Mouse (Mus musculus): ENCODE data around the gene Rab33a. TPM values are rescaled to one million over a fixed set of nuclear protein-coding genes. Genes with fewer than 3 reads are reported as not detected.

Gene Rab33a
- polyA plus RNA-seq, 1 experiment, result not detected

GRCm38 (mm10) chrX:48521651-48522050 is 2.6 kb downstream of the Rab33a start:
- H3K4me3 ChIP-seq (ENCODE audit: insufficient read depth, low read depth, low read length), result no peak overlapping the region
- WGBS, result 60% methylated on average over 3 of the region's 3 CpGs
- peaks cover 2% of the 10 kb centered on the region; the same call in 1 of the 2 replicates for H3K4me1 ChIP-seq (ENCODE audit: control insufficient read depth, insufficient read depth, low read length)
- TF ChIP-seq POLR2A (IDR thresholded peaks at IDR 0.05; ENCODE audit: insufficient read depth, low read depth, low read length), result no peak
- TF ChIP-seq CTCF (IDR thresholded peaks at IDR 0.05; ENCODE audit: insufficient read depth, low read depth, low read length), result no peak
- no peak overlapping the region for H3K27ac ChIP-seq (ENCODE audit: insufficient read depth, low read depth, low read length)

- Histone ChIP-seq H3K4me1 (ENCODE audit: control insufficient read depth, insufficient read depth, low read length) (peaks cover 2% of the 10 kb centered on the region; the same call in 1 of the 2 replicates), H3K27ac (ENCODE audit: insufficient read depth, low read depth, low read length) (no peak overlapping the region), H3K4me3 (ENCODE audit: insufficient read depth, low read depth, low read length) (no peak overlapping the region)
- WGBS, result 48% methylated on average over 3 of the region's 3 CpGs
- TF ChIP-seq CTCF (IDR thresholded peaks at IDR 0.05; ENCODE audit: insufficient read depth, low read depth, low read length) (no peak), POLR2A (IDR thresholded peaks at IDR 0.05; ENCODE audit: insufficient read depth, low read depth, low read length) (no peak)
Observed at GRCm38 (mm10) chrX:48523512-48523911, 4.4 kb downstream of the Rab33a start.

- H3K4me1 ChIP-seq (ENCODE audit: control insufficient read depth, insufficient read depth, low read length), result peaks cover 2% of the 10 kb centered on the region; the same call in 1 of the 2 replicates
- 63% methylated on average over 1 of the region's 1 CpGs for WGBS
- H3K4me3 ChIP-seq (ENCODE audit: insufficient read depth, low read depth, low read length), result no peak overlapping the region
- TF ChIP-seq CTCF (IDR thresholded peaks at IDR 0.05; ENCODE audit: insufficient read depth, low read depth, low read length), result no peak
- H3K27ac ChIP-seq (ENCODE audit: insufficient read depth, low read depth, low read length), result no peak overlapping the region
Observed at GRCm38 (mm10) chrX:48525332-48525731, 6.2 kb downstream of the Rab33a start.

GRCm38 (mm10) chrX:48525866-48526265 is 6.8 kb downstream of the Rab33a start:
- Histone ChIP-seq H3K4me3 (ENCODE audit: insufficient read depth, low read depth, low read length) (no peak overlapping the region), H3K27ac (ENCODE audit: insufficient read depth, low read depth, low read length) (no peak overlapping the region), H3K4me1 (ENCODE audit: control insufficient read depth, insufficient read depth, low read length) (peaks cover 2% of the 10 kb centered on the region; the same call in 1 of the 2 replicates)
- WGBS, result 54% methylated on average over 8 of the region's 8 CpGs
- TF ChIP-seq CTCF (IDR thresholded peaks at IDR 0.05; ENCODE audit: insufficient read depth, low read depth, low read length) (no peak), POLR2A (IDR thresholded peaks at IDR 0.05; ENCODE audit: insufficient read depth, low read depth, low read length) (no peak)

GRCm38 (mm10) chrX:48526435-48526834 is 7.3 kb downstream of the Rab33a start:
- Histone ChIP-seq H3K4me1 (ENCODE audit: control insufficient read depth, insufficient read depth, low read length) (peaks cover 2% of the 10 kb centered on the region; the same call in 1 of the 2 replicates), H3K27ac (ENCODE audit: insufficient read depth, low read depth, low read length) (no peak overlapping the region), H3K4me3 (ENCODE audit: insufficient read depth, low read depth, low read length) (no peak overlapping the region)
- 53% methylated on average over 3 of the region's 3 CpGs for WGBS
- no peak for TF ChIP-seq CTCF (IDR thresholded peaks at IDR 0.05; ENCODE audit: insufficient read depth, low read depth, low read length)
- TF ChIP-seq POLR2A (IDR thresholded peaks at IDR 0.05; ENCODE audit: insufficient read depth, low read depth, low read length), result no peak

- H3K4me3 ChIP-seq (ENCODE audit: insufficient read depth, low read depth, low read length), result no peak overlapping the region
- H3K27ac ChIP-seq (ENCODE audit: insufficient read depth, low read depth, low read length), result no peak overlapping the region
- no peaks in the 10 kb centered on the region for H3K4me1 ChIP-seq (ENCODE audit: control insufficient read depth, insufficient read depth, low read length)
- TF ChIP-seq CTCF (IDR thresholded peaks at IDR 0.05; ENCODE audit: insufficient read depth, low read depth, low read length) (no peak), POLR2A (IDR thresholded peaks at IDR 0.05; ENCODE audit: insufficient read depth, low read depth, low read length) (no peak)
- 30% methylated on average over 3 of the region's 3 CpGs for WGBS
Observed at GRCm38 (mm10) chrX:48532175-48532574, 13.1 kb downstream of the Rab33a start.

Other genes starting within 250 kb of the Rab33a start
- gene Bcorl1, start 177.9 kb upstream of the Rab33a start, polyA plus RNA-seq (2012; ENCODE audit: insufficient read depth, insufficient read length, low replicate concordance, missing spikeins), result not detected in 2 replicates
- gene Elf4, start 56.2 kb upstream of the Rab33a start, polyA plus RNA-seq (2012; ENCODE audit: insufficient read depth, insufficient read length, low replicate concordance, missing spikeins), result not detected in 2 replicates
- not detected in 2 replicates for gene Aifm1, start 5.7 kb upstream of the Rab33a start, polyA plus RNA-seq (2012; ENCODE audit: insufficient read depth, insufficient read length, low replicate concordance, missing spikeins)
- gene Zfp280c, start 75.2 kb downstream of the Rab33a start, polyA plus RNA-seq (2012; ENCODE audit: insufficient read depth, insufficient read length, low replicate concordance, missing spikeins), result not detected in 2 replicates
- not detected in 2 replicates for gene Slc25a14, start 104.1 kb downstream of the Rab33a start, polyA plus RNA-seq (2012; ENCODE audit: insufficient read depth, insufficient read length, low replicate concordance, missing spikeins)
- not detected in 2 replicates for gene Gpr119, start 155.2 kb downstream of the Rab33a start, polyA plus RNA-seq (2012; ENCODE audit: insufficient read depth, insufficient read length, low replicate concordance, missing spikeins)
- gene Rbmx2, start 175.7 kb downstream of the Rab33a start, polyA plus RNA-seq (2012; ENCODE audit: insufficient read depth, insufficient read length, low replicate concordance, missing spikeins), result not detected in 2 replicates